Mouse (Mus musculus): ENCODE data around the gene Tgfb2. TPM values are rescaled to one million over a fixed set of nuclear protein-coding genes. Genes with fewer than 3 reads are reported as not detected.

The Tgfb2 gene
- polyA plus RNA-seq, 1 experiment from 2014 or later, result 15.4 TPM

GRCm38 (mm10) chr1:186676199-186676598 is 29.6 kb downstream of the Tgfb2 start:
- no peaks in the 10 kb centered on the region for H3K27me3 ChIP-seq (ENCODE audit: insufficient read depth, low read length)
- no peak overlapping the region for H3K9ac ChIP-seq (ENCODE audit: low read depth, low read length)
- no peak overlapping the region for H3K4me2 ChIP-seq (ENCODE audit: low read length)
- no peaks in the 10 kb centered on the region for H3K4me1 ChIP-seq (replicated peaks; ENCODE audit: insufficient read depth, low read length)
- H3K4me3 ChIP-seq (replicated peaks; ENCODE audit: low read depth, low read length), result no peak overlapping the region
- H3K36me3 ChIP-seq (ENCODE audit: insufficient read depth, low read length), result no peaks in the 10 kb centered on the region
- H3K9me3 ChIP-seq (replicated peaks; ENCODE audit: low read length), result no peaks in the 10 kb centered on the region
- ATAC-seq (replicated peaks; ENCODE audit: low FRiP score, low read depth), result no peak
- H3K27ac ChIP-seq, result no peak overlapping the region
- no peak for DNase-seq (ENCODE audit: low spot score)
- TF ChIP-seq CTCF (IDR thresholded peaks at IDR 0.05; ENCODE audit: low read depth), result no peak
- WGBS, result 72% methylated on average over 5 of the region's 5 CpGs

- H3K9me3 ChIP-seq (replicated peaks; ENCODE audit: low read length), result no peaks in the 10 kb centered on the region
- H3K36me3 ChIP-seq (ENCODE audit: insufficient read depth, low read length), result no peaks in the 10 kb centered on the region
- WGBS, result 80% methylated on average over 6 of the region's 6 CpGs
- no peak for DNase-seq (ENCODE audit: low spot score)
- H3K4me2 ChIP-seq (ENCODE audit: low read length), result no peak overlapping the region
- H3K27ac ChIP-seq, result no peak overlapping the region
- no peaks in the 10 kb centered on the region for H3K27me3 ChIP-seq (ENCODE audit: insufficient read depth, low read length)
- ATAC-seq (replicated peaks; ENCODE audit: low FRiP score, low read depth), result no peak
- no peak overlapping the region for H3K9ac ChIP-seq (ENCODE audit: low read depth, low read length)
- no peaks in the 10 kb centered on the region for H3K4me1 ChIP-seq (replicated peaks; ENCODE audit: insufficient read depth, low read length)
- TF ChIP-seq CTCF (IDR thresholded peaks at IDR 0.05; ENCODE audit: low read depth), result no peak
- H3K4me3 ChIP-seq (replicated peaks; ENCODE audit: low read depth, low read length), result no peak overlapping the region
Measured at GRCm38 (mm10) chr1:186675263-186675662, 30.5 kb downstream of the Tgfb2 start.

DNA sequence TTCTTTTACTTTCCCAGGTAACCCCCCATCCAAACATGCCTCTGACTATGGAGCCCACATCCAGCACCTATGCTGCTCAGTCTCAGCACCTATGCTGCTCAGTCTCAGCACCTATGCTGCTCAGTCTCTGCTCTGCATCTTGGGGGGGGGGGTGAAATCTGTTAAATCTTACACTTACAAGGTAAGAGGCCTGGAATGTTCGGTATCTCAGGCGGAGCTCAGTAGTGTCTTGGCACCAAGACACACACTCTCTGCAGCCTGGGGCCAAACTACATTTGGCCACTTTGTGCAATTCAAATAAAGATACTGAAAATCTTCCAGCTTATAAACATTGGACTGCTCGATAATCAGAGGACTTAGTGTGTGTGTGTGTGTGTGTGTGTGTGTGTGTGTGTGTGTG is 31.2 kb downstream of the Tgfb2 start:
- no peak for TF ChIP-seq CTCF (IDR thresholded peaks at IDR 0.05; ENCODE audit: low read depth)
- Histone ChIP-seq H3K9ac (ENCODE audit: low read depth, low read length) (no peak overlapping the region), H3K27ac (no peak overlapping the region), H3K36me3 (ENCODE audit: insufficient read depth, low read length) (no peaks in the 10 kb centered on the region), H3K27me3 (ENCODE audit: insufficient read depth, low read length) (no peaks in the 10 kb centered on the region), H3K4me3 (replicated peaks; ENCODE audit: low read depth, low read length) (no peak overlapping the region), H3K9me3 (replicated peaks; ENCODE audit: low read length) (no peaks in the 10 kb centered on the region), H3K4me2 (ENCODE audit: low read length) (no peak overlapping the region), H3K4me1 (replicated peaks; ENCODE audit: insufficient read depth, low read length) (no peaks in the 10 kb centered on the region)
- WGBS, result 79% methylated on average over 3 of the region's 3 CpGs
- no peak for ATAC-seq (replicated peaks; ENCODE audit: low FRiP score, low read depth)
- DNase-seq (ENCODE audit: low spot score), result no peak

- Histone ChIP-seq H3K27ac (no peak overlapping the region), H3K4me1 (replicated peaks; ENCODE audit: insufficient read depth, low read length) (no peaks in the 10 kb centered on the region), H3K9ac (ENCODE audit: low read depth, low read length) (no peak overlapping the region), H3K9me3 (replicated peaks; ENCODE audit: low read length) (no peaks in the 10 kb centered on the region), H3K4me3 (replicated peaks; ENCODE audit: low read depth, low read length) (no peak overlapping the region), H3K4me2 (ENCODE audit: low read length) (no peak overlapping the region), H3K27me3 (ENCODE audit: insufficient read depth, low read length) (no peaks in the 10 kb centered on the region), H3K36me3 (ENCODE audit: insufficient read depth, low read length) (no peaks in the 10 kb centered on the region)
- ATAC-seq (replicated peaks; ENCODE audit: low FRiP score, low read depth) (no peak), DNase-seq (ENCODE audit: low spot score) (no peak)
- 80% methylated on average over 4 of the region's 4 CpGs for WGBS
- TF ChIP-seq CTCF (IDR thresholded peaks at IDR 0.05; ENCODE audit: low read depth), result no peak
Measured at GRCm38 (mm10) chr1:186673166-186673565, 32.6 kb downstream of the Tgfb2 start.

- Histone ChIP-seq H3K9me3 (replicated peaks; ENCODE audit: low read length) (no peaks in the 10 kb centered on the region), H3K4me2 (ENCODE audit: low read length) (no peak overlapping the region), H3K9ac (ENCODE audit: low read depth, low read length) (no peak overlapping the region), H3K27me3 (ENCODE audit: insufficient read depth, low read length) (no peaks in the 10 kb centered on the region), H3K4me1 (replicated peaks; ENCODE audit: insufficient read depth, low read length) (no peaks in the 10 kb centered on the region), H3K36me3 (ENCODE audit: insufficient read depth, low read length) (no peaks in the 10 kb centered on the region), H3K27ac (no peak overlapping the region), H3K4me3 (replicated peaks; ENCODE audit: low read depth, low read length) (no peak overlapping the region)
- ATAC-seq (replicated peaks; ENCODE audit: low FRiP score, low read depth) (no peak), DNase-seq (ENCODE audit: low spot score) (no peak)
- TF ChIP-seq CTCF (IDR thresholded peaks at IDR 0.05; ENCODE audit: low read depth), result no peak
- WGBS, result 84% methylated on average over 11 of the region's 11 CpGs
Measured at GRCm38 (mm10) chr1:186663412-186663811, 42.4 kb downstream of the Tgfb2 start.

DNA sequence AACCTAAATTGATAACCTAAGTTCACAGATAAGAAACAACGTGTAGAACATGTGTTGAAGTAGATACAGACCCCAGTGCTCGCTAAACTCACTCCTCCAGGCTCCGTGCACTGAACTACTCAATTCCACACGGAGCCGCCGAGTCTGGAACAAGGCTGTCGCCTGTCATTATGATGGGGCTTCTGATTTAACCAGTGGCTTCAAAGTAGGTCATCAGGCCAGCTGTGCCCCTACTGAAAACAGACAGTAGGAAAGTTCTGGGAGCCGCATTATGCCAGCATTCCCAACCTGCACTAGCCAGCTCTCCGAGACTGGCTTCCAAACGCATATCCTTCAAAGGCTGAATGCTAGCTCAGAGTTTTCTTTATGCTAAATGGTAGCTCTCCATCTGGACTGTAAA is 42.8 kb downstream of the Tgfb2 start:
- WGBS, result 75% methylated on average over 10 of the region's 10 CpGs
- ATAC-seq (replicated peaks; ENCODE audit: low FRiP score, low read depth) (no peak), DNase-seq (ENCODE audit: low spot score) (no peak)
- H3K27me3 ChIP-seq (ENCODE audit: insufficient read depth, low read length), result no peaks in the 10 kb centered on the region
- H3K9me3 ChIP-seq (replicated peaks; ENCODE audit: low read length), result no peaks in the 10 kb centered on the region
- no peaks in the 10 kb centered on the region for H3K4me1 ChIP-seq (replicated peaks; ENCODE audit: insufficient read depth, low read length)
- no peak overlapping the region for H3K9ac ChIP-seq (ENCODE audit: low read depth, low read length)
- no peak overlapping the region for H3K27ac ChIP-seq
- H3K36me3 ChIP-seq (ENCODE audit: insufficient read depth, low read length), result no peaks in the 10 kb centered on the region
- no peak overlapping the region for H3K4me2 ChIP-seq (ENCODE audit: low read length)
- TF ChIP-seq CTCF (IDR thresholded peaks at IDR 0.05; ENCODE audit: low read depth), result no peak
- H3K4me3 ChIP-seq (replicated peaks; ENCODE audit: low read depth, low read length), result no peak overlapping the region

DNA sequence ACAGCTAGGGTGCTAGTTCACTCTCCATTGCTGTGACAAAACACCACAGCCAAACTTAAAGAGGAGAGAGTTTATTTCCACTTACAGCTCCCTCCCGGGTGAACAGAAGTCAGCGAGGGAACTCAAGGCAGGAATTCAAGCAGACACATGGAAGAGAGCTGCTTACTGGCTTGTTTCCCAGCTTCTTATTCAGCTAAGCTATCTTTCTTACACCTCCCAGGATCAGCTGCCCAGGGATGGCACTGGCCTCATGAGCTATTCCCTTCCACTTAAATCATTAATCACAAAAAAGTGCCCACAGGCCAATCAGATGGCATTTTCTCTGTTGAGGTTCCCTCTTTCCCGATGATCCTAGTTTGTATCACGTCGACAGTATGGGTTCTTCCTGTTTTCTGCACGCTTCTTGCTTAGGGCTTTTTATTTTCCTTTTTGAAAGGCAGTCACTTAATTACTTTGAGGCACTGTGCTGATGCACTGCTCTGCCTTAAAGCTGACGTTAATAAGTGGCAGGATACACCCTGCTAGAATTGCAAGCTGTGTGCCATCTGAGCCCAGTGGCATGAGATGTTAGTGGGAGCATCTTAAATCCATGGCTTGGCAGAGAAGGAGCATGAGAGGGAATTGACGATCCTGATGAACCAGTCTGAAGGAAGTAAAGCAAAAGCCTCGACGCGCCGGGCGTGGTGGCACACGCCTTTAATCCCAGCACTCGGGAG is 44.4 kb downstream of the Tgfb2 start:
- Histone ChIP-seq H3K9ac (ENCODE audit: low read depth, low read length) (no peak overlapping the region), H3K27ac (no peak overlapping the region), H3K36me3 (ENCODE audit: insufficient read depth, low read length) (no peaks in the 10 kb centered on the region), H3K27me3 (ENCODE audit: insufficient read depth, low read length) (no peaks in the 10 kb centered on the region), H3K9me3 (replicated peaks; ENCODE audit: low read length) (no peaks in the 10 kb centered on the region), H3K4me1 (replicated peaks; ENCODE audit: insufficient read depth, low read length) (no peaks in the 10 kb centered on the region; the same call in 1 of the 2 replicates), H3K4me3 (replicated peaks; ENCODE audit: low read depth, low read length) (no peak overlapping the region), H3K4me2 (ENCODE audit: low read length) (no peak overlapping the region)
- no peak for ATAC-seq (replicated peaks; ENCODE audit: low FRiP score, low read depth)
- no peak for DNase-seq (ENCODE audit: low spot score)
- no peak for TF ChIP-seq CTCF (IDR thresholded peaks at IDR 0.05; ENCODE audit: low read depth)
- WGBS, result 75% methylated on average over 15 of the region's 15 CpGs
